9 mouse cellular contexts compared by ENCODE assay signal in genomic region chr13:104789663-104790062, GRCm38 (mm10). TPM values are rescaled to one million over a fixed set of nuclear protein-coding genes. Genes with fewer than 3 reads are reported as not detected.
DNase-seq lines count a peak whose midpoint lies in the region; ATAC-seq and TF ChIP-seq lines count a peak whose summit lies in the region.
"Had no signal": no experiment of that assay in that cellular context is flagged by ENCODE, and none has a peak within 500 bp of the region (broad histone marks: within the 10 kb centered on the region; RNA-seq: fewer than 3 reads in every experiment).

No protein-coding gene starts in this region.

- no peaks in the 10 kb centered on the region for H3K79me2 ChIP-seq in CH12.LX (replicated peaks; ENCODE audit: control insufficient read depth, extremely low read depth, insufficient read depth, poor library complexity, severe bottlenecking)

- peaks cover 8% of the 10 kb centered on the region; the same call in 1 of the 2 replicates for H3K36me3 ChIP-seq in kidney, embryonic 14.5 days (ENCODE audit: control insufficient read depth, insufficient read depth, low read length)
- H3K36me3 ChIP-seq in CH12.LX (replicated peaks in 1 of 2; ENCODE audit: control insufficient read depth in 1 of 2, insufficient read depth in 1 of 2, low read length in 1 of 2): peaks cover 6 to 63% of the 10 kb centered on the region in 2 experiments
- peaks cover 21% of the 10 kb centered on the region for H3K36me3 ChIP-seq in limb, embryonic 14.5 days (ENCODE audit: control insufficient read depth, insufficient read depth, low read length)

- no peak for TF ChIP-seq EP300 in CH12.LX (IDR thresholded peaks at IDR 0.05; ENCODE audit: low read length)

- peak; percentile 89 for TF ChIP-seq RAD21 in CH12.LX (IDR thresholded peaks at IDR 0.05; ENCODE audit: low read depth, low read length)

- H3K4me1 ChIP-seq in kidney, embryonic 14.5 days (ENCODE audit: control insufficient read depth, insufficient read depth, low read length): no peaks in the 10 kb centered on the region
- no peaks in the 10 kb centered on the region for H3K4me1 ChIP-seq in CH12.LX (ENCODE audit: control insufficient read depth in 1 of 2, insufficient read depth in 2 of 2)
- no peaks in the 10 kb centered on the region for H3K4me1 ChIP-seq in limb, embryonic 14.5 days (ENCODE audit: control insufficient read depth, insufficient read depth, low read length)

- H3K4me3 ChIP-seq in kidney, embryonic 14.5 days (ENCODE audit: low read length): no peak overlapping the region
- no peak overlapping the region for H3K4me3 ChIP-seq in CH12.LX (replicated peaks in 1 of 3; ENCODE audit: low read depth in 2 of 3, low read length in 2 of 3, poor library complexity in 1 of 3)
- H3K4me3 ChIP-seq in limb, embryonic 14.5 days (replicated peaks; ENCODE audit: low read length): no peak overlapping the region
- H3K4me3 ChIP-seq: megakaryocyte, embryonic 14.5 days had no signal

- no peak for ATAC-seq in kidney, embryonic 14.5 days (ENCODE audit: low FRiP score, low TSS enrichment)
- 0 out of 2 replicates have a peak, but pooled peaks have one; percentile 41 for ATAC-seq in limb, embryonic 14.5 days (ENCODE audit: low FRiP score, low read depth)
- ATAC-seq in neutrophil, adult 5-6 weeks (ENCODE audit: extremely low read depth, insufficient number of reproducible peaks, low FRiP score, poor library complexity, severe bottlenecking): peak; percentile 94

- H3K9me3 ChIP-seq in kidney, embryonic 14.5 days (ENCODE audit: control insufficient read depth, low read length): no peaks in the 10 kb centered on the region
- no peaks in the 10 kb centered on the region for H3K9me3 ChIP-seq in CH12.LX (replicated peaks; ENCODE audit: low read length)
- H3K9me3 ChIP-seq in limb, embryonic 14.5 days (ENCODE audit: control insufficient read depth, low read length): no peaks in the 10 kb centered on the region
- H3K9me3 ChIP-seq: megakaryocyte, embryonic 14.5 days had no signal

- no peak overlapping the region for H3K4me2 ChIP-seq in kidney, embryonic 14.5 days (replicated peaks; ENCODE audit: low read depth, low read length)
- H3K4me2 ChIP-seq in CH12.LX (ENCODE audit: insufficient read depth, low read depth, poor library complexity, severe bottlenecking): no peak overlapping the region
- no peak overlapping the region for H3K4me2 ChIP-seq in limb, embryonic 14.5 days (replicated peaks; ENCODE audit: low read depth, low read length, severe bottlenecking)

- WGBS in kidney, embryonic 14.5 days: 11% methylated on average over 2 of the region's 2 CpGs
- WGBS in limb, embryonic 14.5 days: 8% methylated on average over 2 of the region's 2 CpGs

- no peak overlapping the region for H3K27ac ChIP-seq in kidney, embryonic 14.5 days (ENCODE audit: low read depth, low read length)
- no peak overlapping the region for H3K27ac ChIP-seq in CH12.LX (ENCODE audit: insufficient read depth, low read depth)
- H3K27ac ChIP-seq in limb, embryonic 14.5 days (replicated peaks; ENCODE audit: low read depth, low read length): no peak overlapping the region

- H3K9ac ChIP-seq in kidney, embryonic 14.5 days (ENCODE audit: low read depth, low read length): no peak overlapping the region
- H3K9ac ChIP-seq in CH12.LX (ENCODE audit: insufficient read depth, low read depth): no peak overlapping the region
- no peak overlapping the region for H3K9ac ChIP-seq in limb, embryonic 14.5 days (ENCODE audit: low read depth, low read length, severe bottlenecking)

- TF ChIP-seq CTCF in CH12.LX (conservative IDR thresholded peaks at IDR 0.05 in 1 of 2, IDR thresholded peaks at IDR 0.05 in 1 of 2; ENCODE audit: low read depth in 2 of 2, low read length in 2 of 2): peak; percentile 38 to 77; a peak in 3 of 4 replicates

- in situ Hi-C loops in CH12.LX (cut with MboI; ENCODE audit: low pct_ligation_motif_present, low pct_unique_long_range_greater_than_20kb, low sequenced_read_pairs): loop anchor here (10.0 kb wide), 1 partner anchor 505 kb away; the partner anchor contains the start of gene Adamts6

- DNase-seq in kidney, postnatal 10 days: peak; percentile 19
- peak; percentile 54 for DNase-seq in CH12.LX (ENCODE audit: extremely low read depth)
- DNase-seq in brain, adult 2 months (ENCODE audit: low read depth, low spot score): peak; percentile 74
- DNase-seq in fibroblast of lung, adult 2 months (ENCODE audit: low read depth): peak; percentile 23
- DNase-seq in limb, embryonic 14.5 days (ENCODE audit: low spot score): peak; percentile 55
- DNase-seq in urinary bladder, postnatal 14 days (ENCODE audit: low spot score): no peak

- H3K27me3 ChIP-seq in kidney, embryonic 14.5 days (ENCODE audit: control insufficient read depth, insufficient read depth, low read length): no peaks in the 10 kb centered on the region
- H3K27me3 ChIP-seq in CH12.LX (replicated peaks): no peaks in the 10 kb centered on the region
- H3K27me3 ChIP-seq in limb, embryonic 14.5 days (ENCODE audit: control insufficient read depth, insufficient read depth, low read length): no peaks in the 10 kb centered on the region
- H3K27me3 ChIP-seq: megakaryocyte, embryonic 14.5 days had no signal

- dilution Hi-C loops in CH12.LX (cut with MboI; ENCODE audit: extremely low pct_ligation_motif_present, extremely low pct_unique_long_range_greater_than_20kb, low sequenced_read_pairs): no loop called here

- no peak for TF ChIP-seq POLR2A in CH12.LX (IDR thresholded peaks at IDR 0.05; ENCODE audit: low read depth, low read length)
- TF ChIP-seq POLR2A in limb, embryonic 14.5 days (IDR thresholded peaks at IDR 0.05; ENCODE audit: borderline replicate concordance, extremely low read depth, insufficient read depth, insufficient read length): no peak

TF ChIP-seq in CH12.LX, 34 proteins besides CTCF, POLR2A, EP300 and RAD21:
- peak; percentile 70 for TF ChIP-seq SMC3 (IDR thresholded peaks at IDR 0.05; ENCODE audit: low read depth, low read length)
- TF ChIP-seq E2F4 (IDR thresholded peaks at IDR 0.05; ENCODE audit: insufficient replicate concordance, low read depth, low read length): no peak

RNA-seq across cellular contexts. Expression of gene Srek1ip1, which starts 2.6 kb away (rescaled TPM):
- polyA plus RNA-seq in kidney, embryonic 14.5 days (2014; fragmentation: Nextera tagmentation; extraction: Ambion mirVana): 29.0 and 32.1 TPM in 2 replicates
- total RNA-seq in CH12.LX (2012; rRNA removed): 9.3 and 9.7 TPM in 2 replicates
- 29.0 and 31.0 TPM in 2 replicates for total RNA-seq in CH12.LX (2014; rRNA removed)
- polyA plus RNA-seq in CH12.LX (2012; ENCODE audit: insufficient read length, low read depth): 41.4 and 47.8 TPM in 2 replicates
- 24.7 and 25.9 TPM in 2 replicates for polyA plus RNA-seq in limb, embryonic 14.5 days (2012; rRNA removed)
- polyA plus RNA-seq in limb, embryonic 14.5 days (2014; fragmentation: Nextera tagmentation; extraction: Ambion mirVana): 20.6 and 24.8 TPM in 2 replicates
- total RNA-seq in neutrophil, adult 5-6 weeks (2017): 14.2 and 15.5 TPM in 2 replicates

RNA-seq across cellular contexts. Expression of gene Cwc27, which starts 27.3 kb away (rescaled TPM):
- 35.3 and 37.2 TPM in 2 replicates for polyA plus RNA-seq in kidney, embryonic 14.5 days (2014; fragmentation: Nextera tagmentation; extraction: Ambion mirVana)
- total RNA-seq in CH12.LX (2012; rRNA removed) (25.3 and 26.0 TPM in 2 replicates), CH12.LX (2014; rRNA removed) (24.9 and 28.2 TPM in 2 replicates)
- 38.4 and 47.0 TPM in 2 replicates for polyA plus RNA-seq in CH12.LX (2012; ENCODE audit: insufficient read length, low read depth)
- 10.3 and 14.9 TPM in 2 replicates for polyA plus RNA-seq in limb, embryonic 14.5 days (2012; rRNA removed)
- 24.4 and 25.2 TPM in 2 replicates for polyA plus RNA-seq in limb, embryonic 14.5 days (2014; fragmentation: Nextera tagmentation; extraction: Ambion mirVana)
- total RNA-seq in neutrophil, adult 5-6 weeks (2017): 28.7 and 39.0 TPM in 2 replicates
